12 mouse cellular contexts compared by ENCODE assay signal in the genomic region with DNA sequence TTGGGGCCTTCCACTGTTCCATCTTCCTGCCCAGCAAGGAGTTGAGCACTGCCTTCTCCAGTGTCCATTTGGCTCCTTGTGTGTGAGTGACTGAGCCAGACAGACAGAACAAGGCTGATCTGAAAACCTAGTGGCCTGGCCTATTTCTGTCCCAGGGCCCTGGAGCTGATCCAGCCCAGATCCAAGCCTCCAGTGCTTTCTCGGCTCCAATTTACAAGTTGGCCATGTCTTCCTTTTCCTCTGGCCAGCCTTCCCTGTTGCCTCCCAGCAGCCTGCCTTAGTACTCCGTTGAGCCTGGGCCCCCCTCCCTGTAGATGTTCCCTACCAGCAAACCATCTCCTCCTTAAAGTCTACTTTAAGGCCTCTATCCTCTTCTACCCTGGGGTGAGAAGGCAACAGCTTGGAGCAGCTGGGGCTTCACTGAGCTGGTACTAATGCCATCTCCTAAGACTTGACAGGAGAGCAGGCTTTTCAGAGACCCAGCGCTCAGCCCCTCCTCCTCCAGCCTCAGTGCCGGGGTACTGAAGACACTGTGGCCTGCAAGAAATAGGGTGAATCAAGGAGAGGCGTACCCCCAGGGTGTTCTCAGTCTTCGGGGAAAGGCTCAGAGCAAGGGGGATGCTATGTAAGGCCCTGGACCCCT.
A peak's percentile ranks its signal among the peaks of the same experiment; 100 is the strongest.
DNase-seq lines count a peak whose midpoint lies in the region; ATAC-seq and TF ChIP-seq lines count a peak whose summit lies in the region.
"Had no signal": no experiment of that assay in that cellular context is flagged by ENCODE, and none has a peak within 500 bp of the region (broad histone marks: within the 10 kb centered on the region; RNA-seq: fewer than 3 reads in every experiment).

No protein-coding gene starts in this region.

- no peaks in the 10 kb centered on the region for H3K4me1 ChIP-seq in lung, postnatal 0 days (ENCODE audit: insufficient read depth, low read depth, low read length)
- H3K4me1 ChIP-seq in forebrain, embryonic 11.5 days (replicated peaks; ENCODE audit: control insufficient read depth, insufficient read depth, low read length) = no peaks in the 10 kb centered on the region
- H3K4me1 ChIP-seq: heart, embryonic 15.5 days; limb, embryonic 15.5 days; megakaryocyte, embryonic 14.5 days had no signal

- no peaks in the 10 kb centered on the region for H3K27me3 ChIP-seq in lung, postnatal 0 days (replicated peaks; ENCODE audit: insufficient read depth, low read length)
- H3K27me3 ChIP-seq in forebrain, embryonic 11.5 days (ENCODE audit: control insufficient read depth, insufficient read depth, low read length) = peaks cover 19% of the 10 kb centered on the region

- H3K9ac ChIP-seq in lung, postnatal 0 days (replicated peaks; ENCODE audit: low read depth) = no peak overlapping the region
- H3K9ac ChIP-seq in forebrain, embryonic 11.5 days (ENCODE audit: low read length) = no peak overlapping the region
- H3K9ac ChIP-seq: heart, embryonic 15.5 days; limb, embryonic 15.5 days had no signal

- peak; percentile 64 for ATAC-seq in frontal cortex, adult (ENCODE audit: low TSS enrichment)
- ATAC-seq in lung, postnatal 0 days = no peak
- ATAC-seq in forebrain, embryonic 11.5 days (replicated peaks; ENCODE audit: low FRiP score) = no peak

- no peak overlapping the region for H3K4me2 ChIP-seq in lung, postnatal 0 days (replicated peaks; ENCODE audit: low read depth, low read length)
- no peak overlapping the region for H3K4me2 ChIP-seq in forebrain, embryonic 11.5 days (ENCODE audit: low read depth, low read length, severe bottlenecking)
- H3K4me2 ChIP-seq: heart, embryonic 15.5 days; limb, embryonic 15.5 days had no signal

- H3K27ac ChIP-seq in lung, postnatal 0 days (ENCODE audit: low read length) = no peak overlapping the region
- no peak overlapping the region for H3K27ac ChIP-seq in forebrain, embryonic 11.5 days (ENCODE audit: low read depth, low read length)
- H3K27ac ChIP-seq: heart, embryonic 15.5 days; limb, embryonic 15.5 days had no signal

- H3K36me3 ChIP-seq in lung, postnatal 0 days (ENCODE audit: insufficient read depth, low read length) = no peaks in the 10 kb centered on the region
- no peaks in the 10 kb centered on the region for H3K36me3 ChIP-seq in forebrain, embryonic 11.5 days (ENCODE audit: control insufficient read depth, insufficient read depth, low read length)
- H3K36me3 ChIP-seq: heart, embryonic 15.5 days; limb, embryonic 15.5 days had no signal

- intact Hi-C loops in heart, postnatal 14 days (cut with DNase I) = no loop called here

- H3K4me3 ChIP-seq in lung, postnatal 0 days (ENCODE audit: low read depth, low read length) = no peak overlapping the region
- H3K4me3 ChIP-seq in forebrain, embryonic 11.5 days (ENCODE audit: low read depth, low read length) = no peak overlapping the region
- H3K4me3 ChIP-seq: heart, embryonic 15.5 days; limb, embryonic 15.5 days; megakaryocyte, embryonic 14.5 days had no signal

- no peak for TF ChIP-seq EP300 in lung, postnatal 0 days (IDR thresholded peaks at IDR 0.05)

- no peak for DNase-seq in frontal cortex, postnatal 10 days (ENCODE audit: low spot score in 2 of 2)
- peak; percentile 42 for DNase-seq in lung, postnatal 10 days
- no peak for DNase-seq in lung, postnatal 0 days (ENCODE audit: low spot score)
- peak; percentile 84 to 88 for DNase-seq in cerebellum, postnatal 10 days
- peak; percentile 50 to 60 for DNase-seq in heart, postnatal 14 days
- no peak for DNase-seq in neural tube, embryonic 10.5 days (ENCODE audit: extremely low spot score, low spot score)
- DNase-seq in forebrain, embryonic 11.5 days (ENCODE audit: low spot score) = no peak
- DNase-seq: B cell, adult 2 months had no signal

- H3K9me3 ChIP-seq in lung, postnatal 0 days (ENCODE audit: low read length) = no peaks in the 10 kb centered on the region
- no peaks in the 10 kb centered on the region for H3K9me3 ChIP-seq in forebrain, embryonic 11.5 days (ENCODE audit: control insufficient read depth, low read length)
- H3K9me3 ChIP-seq: heart, embryonic 15.5 days; limb, embryonic 15.5 days had no signal

- WGBS in lung, postnatal 0 days = 87% methylated on average over 6 of the region's 6 CpGs
- 86% methylated on average over 6 of the region's 6 CpGs for WGBS in forebrain, embryonic 11.5 days

- no peak for TF ChIP-seq CTCF in lung, postnatal 0 days (IDR thresholded peaks at IDR 0.05)

Comparison
In these comparisons a context has a peak if more than half of its experiments do, and no peak if none do; other contexts are left out.
1. DNase-seq: peak in lung, postnatal 10 days (single experiment), cerebellum, postnatal 10 days (2 of 2) and heart, postnatal 14 days (2 of 2); none in frontal cortex, postnatal 10 days (0 of 2), lung, postnatal 0 days (single experiment), neural tube, embryonic 10.5 days (single experiment) and forebrain, embryonic 11.5 days (single experiment).